Mouse (Mus musculus) spleen, postnatal 36 days (tissue): ENCODE data around the gene Fam53a.
A peak's percentile ranks its signal among the peaks of the same experiment; 100 is the strongest.

ENCODE experiments used
- DNase-seq, 2 experiments: peaks; one replicate each; pipeline ENCODE4 v3.0.0; 2022; ENCODE audit warnings: low spot score in 2 of 2, mixed read lengths in 1 of 2

The Fam53a gene

DNA sequence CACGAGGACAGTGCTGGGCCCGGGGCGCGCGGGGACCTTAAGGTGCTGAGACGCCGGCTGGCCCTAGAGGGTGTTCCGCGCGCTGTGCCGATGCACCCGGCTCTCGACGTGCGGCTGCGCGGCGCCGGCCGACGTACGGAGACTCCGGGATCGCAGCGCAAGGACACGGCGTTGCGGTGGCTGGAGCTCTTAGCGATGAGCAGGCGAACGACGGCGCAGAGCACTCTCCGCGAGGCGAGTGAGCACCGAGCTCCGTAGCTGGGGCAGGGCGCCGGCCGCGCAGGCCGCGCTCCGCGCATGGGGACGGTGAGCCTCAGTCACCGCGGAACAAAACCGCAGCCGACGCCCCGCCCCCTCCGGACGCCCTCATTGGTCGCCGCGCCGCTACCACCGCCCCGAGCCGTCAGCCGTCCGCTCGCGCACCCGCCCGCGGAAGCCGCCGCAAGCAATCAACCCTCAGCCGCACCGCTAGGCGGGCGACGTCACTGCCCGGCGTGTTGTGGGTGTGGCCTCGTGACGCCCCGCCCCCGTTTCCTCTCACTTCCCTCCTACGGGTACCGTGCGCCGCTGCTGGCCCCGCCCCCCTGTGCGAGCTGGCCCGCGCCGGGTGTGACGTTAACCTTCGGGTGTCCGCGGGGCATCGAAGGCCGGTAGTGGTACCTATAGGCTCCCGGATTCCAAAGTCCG, at the start of gene Fam53a, which contains the start of gene Gm9903:
Gene Fam53a, minus strand, starts transcription at position 335 of the 687 bp plus-strand sequence.
Gene Gm9903, plus strand, starts transcription at position 625 of the 687 bp plus-strand sequence.
- DNase-seq: peak; percentile 100

DNA sequence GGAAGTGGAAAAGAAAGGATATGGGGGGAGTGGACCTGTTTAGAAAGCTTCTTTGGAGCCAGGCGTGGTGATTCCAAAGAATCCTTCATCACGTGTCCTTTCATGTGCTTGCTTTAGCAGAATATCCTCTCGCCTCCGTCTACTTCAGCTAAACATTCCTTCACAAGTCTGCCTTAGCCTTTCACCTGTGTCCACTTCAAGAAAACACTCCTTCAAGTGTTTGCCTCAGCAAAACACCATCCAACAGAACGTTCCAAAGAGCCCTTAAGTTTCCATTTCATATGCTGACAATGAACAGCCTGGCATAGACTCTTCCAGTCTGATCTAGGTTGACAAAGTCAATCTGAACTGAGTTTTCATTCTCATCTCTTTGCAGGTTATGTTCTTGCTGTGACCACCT, 48.8 kb upstream of the Fam53a start:
- no peak for DNase-seq

DNA sequence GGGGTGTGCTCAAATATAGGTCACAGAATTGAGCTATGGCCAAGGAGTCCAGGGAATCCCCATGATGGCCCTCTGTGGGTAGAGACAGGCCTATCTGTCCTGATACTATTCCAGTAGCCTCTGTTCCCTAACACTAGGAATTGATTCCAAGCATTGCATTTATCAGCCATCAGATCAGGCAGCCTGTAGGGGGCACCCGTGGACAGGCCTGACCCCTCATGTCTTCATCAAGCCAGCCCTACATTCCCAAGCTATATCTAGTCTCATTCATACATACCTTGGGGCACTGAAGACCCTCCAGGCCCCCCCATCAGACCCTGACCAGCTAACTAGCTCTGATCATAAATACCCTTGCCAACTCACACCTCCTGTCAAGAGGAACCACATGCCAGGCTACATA, 46.5 kb upstream of the Fam53a start:
- no peak for DNase-seq

DNA sequence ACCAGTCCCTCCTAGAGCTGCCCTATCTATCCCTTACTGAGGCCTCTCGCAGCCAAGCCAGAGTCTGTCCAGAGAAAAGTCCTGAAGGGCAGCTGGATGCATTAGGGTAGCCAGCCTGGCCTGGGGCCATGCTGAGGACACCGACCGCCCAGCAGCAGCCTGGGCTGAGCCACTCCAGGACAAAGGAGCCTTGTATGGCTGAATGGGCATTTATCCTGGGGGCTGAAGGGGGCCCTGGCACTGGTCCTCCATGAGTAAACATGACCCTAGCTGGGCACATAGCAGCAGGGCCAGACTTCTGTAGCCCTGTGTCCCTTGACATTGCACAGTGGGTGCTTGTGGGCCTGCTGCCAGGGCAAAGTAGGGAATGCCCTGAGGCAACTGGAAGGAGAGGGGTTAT, 45.0 kb upstream of the Fam53a start:
- DNase-seq: no peak

DNA sequence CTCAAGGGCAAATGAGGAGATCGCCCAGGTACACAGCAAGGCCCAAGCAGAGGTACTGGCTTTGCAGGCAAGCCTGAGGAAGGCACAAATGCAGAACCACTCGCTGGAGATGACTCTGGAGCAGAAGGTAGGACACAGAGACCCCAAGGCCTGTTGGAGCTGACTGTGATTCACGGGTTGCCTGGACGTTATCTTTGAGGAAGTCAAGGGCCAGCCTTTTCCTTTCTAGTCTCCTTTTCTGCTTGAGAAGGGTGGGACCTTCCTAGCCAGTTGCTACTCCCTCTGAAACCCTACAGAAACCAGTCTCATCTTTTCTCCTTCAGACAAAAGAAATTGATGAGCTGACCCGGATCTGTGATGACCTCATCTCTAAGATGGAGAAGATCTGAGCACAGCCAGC, 42.2 kb upstream of the Fam53a start:
- DNase-seq: no peak

DNA sequence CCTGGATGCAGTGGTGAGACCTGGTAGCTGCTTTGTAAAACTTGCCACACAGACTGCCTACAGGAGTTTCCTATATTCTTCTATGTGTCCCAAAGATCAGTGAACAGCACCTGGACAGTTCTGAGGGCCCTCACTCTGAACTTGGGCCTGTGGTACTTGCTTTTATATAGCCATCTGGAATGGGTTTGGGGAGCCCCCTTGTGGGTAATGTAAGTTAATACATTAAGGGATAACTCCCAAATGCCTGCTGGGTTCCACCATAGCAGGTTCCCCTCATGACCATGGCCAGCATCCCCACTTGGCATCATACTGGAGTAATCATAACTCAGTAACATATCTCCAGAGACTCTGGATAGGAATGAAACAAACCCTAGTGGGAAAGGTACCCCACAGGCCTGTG, 38.8 kb upstream of the Fam53a start:
- peak; percentile 42 to 55 for DNase-seq

DNA sequence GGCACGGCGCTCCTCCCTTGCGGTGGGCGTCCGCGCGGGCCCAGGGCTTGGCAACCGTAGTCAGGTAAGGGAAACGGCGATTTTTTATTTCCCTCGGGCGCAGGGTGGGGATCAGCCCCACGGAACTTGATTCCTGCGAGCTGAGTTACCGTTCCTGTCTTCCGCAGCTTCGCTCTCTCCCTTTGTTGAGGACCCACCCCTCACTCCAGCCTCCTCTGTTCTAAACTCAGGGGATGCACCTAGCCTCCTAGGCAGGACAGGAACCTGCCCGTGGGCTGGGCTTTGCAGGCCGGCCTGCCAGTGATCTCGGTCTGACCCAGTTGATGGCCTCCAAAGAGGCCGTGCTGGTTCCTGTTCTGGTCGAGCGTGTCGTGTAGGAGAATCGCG, 29.2 kb upstream of the Fam53a start:
- DNase-seq: no peak

DNA sequence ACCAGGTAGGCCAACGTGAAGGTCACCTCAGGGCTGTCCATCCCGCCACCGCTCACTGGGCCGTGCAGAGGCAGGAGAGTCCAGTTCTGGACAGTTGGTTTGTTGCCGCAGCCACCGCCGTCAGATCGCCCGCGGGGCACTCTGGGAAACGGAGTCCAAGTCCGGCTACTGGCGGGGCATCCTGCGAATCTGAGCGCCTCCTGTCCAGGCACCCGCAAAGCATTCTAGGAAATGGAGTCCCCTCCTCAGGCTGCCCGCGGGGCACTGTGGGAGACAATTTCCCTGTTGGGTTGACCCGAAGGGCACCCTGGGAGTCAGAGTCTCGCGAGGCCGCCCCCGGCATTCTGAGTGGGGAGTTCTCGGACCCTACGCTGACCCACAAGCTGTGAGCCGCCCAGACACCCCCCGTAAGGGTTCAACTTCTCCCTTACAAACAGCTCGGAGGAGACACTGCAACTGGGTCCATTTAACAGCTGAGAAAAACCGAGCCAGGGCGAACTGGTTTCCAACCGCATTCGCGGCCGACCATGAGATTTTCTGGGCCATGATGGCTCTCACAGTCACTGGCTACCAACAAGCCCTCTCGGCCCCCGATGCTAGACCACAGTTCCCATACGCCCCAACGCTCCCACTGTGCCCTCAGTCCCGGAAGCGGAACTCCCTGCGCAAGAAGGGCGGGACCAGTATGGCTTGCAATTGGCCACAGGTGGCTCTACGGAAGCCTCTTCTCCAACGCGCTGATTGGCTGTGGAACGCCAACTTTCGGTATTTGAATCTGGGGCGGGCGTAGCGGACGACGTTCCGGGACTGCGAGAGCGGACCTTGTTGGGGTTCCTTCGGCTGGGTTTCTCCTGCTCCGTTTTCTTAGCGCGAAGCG, 28.6 kb upstream of the Fam53a start, which contains the start of the genes Tacc3 and Tmem129:
Gene Tacc3, plus strand, starts transcription at position 342 of the 877 bp plus-strand sequence.
Gene Tmem129, minus strand, starts transcription at position 630 of the 877 bp plus-strand sequence.
- DNase-seq: peak; percentile 99

DNA sequence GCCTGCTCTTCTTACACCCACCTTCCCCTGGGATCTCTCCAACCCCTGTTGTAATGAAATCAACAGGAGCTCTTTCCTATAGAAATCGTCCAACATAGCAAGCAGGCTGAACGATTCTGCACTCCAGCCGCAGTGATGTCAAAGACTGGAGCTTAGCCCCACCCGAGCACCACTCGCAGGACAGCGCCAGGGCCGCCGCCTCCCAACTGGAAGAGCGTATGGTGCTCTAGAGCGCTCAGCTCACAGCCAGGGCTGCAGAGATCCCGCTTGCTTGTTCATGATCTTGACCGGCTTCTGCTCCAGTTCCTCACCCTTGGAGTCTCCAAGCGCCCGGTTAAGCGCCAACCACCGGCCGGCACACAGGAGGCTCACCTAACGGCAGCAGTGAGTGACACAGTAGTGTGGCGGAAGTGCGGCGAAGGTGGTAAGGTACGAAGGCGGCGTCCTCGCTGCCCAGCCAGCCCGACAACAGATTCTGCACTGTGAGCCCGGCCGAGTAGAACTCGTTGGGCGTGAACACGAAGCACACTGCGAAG, 27.9 kb upstream of the Fam53a start:
- no peak for DNase-seq

DNA sequence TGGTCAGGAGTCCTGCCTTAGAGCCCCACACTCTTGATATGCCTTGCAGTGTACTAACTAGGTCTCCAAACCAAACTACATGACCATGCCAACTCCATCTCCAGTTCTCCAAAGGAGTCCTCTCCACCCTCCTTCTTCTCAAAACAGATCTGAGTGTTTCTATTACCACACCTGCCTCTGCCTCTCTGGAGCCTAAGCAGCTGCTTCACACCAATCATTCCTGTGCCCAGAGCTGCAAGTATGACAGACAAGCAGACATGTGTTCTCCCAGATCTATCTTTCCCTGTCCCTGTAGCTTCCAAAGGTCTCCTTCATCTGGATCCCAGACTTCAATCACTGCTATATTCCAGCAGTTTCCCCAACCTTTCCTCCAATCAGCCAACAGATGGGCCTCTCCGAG, 27.3 kb upstream of the Fam53a start:
- no peak for DNase-seq

DNA sequence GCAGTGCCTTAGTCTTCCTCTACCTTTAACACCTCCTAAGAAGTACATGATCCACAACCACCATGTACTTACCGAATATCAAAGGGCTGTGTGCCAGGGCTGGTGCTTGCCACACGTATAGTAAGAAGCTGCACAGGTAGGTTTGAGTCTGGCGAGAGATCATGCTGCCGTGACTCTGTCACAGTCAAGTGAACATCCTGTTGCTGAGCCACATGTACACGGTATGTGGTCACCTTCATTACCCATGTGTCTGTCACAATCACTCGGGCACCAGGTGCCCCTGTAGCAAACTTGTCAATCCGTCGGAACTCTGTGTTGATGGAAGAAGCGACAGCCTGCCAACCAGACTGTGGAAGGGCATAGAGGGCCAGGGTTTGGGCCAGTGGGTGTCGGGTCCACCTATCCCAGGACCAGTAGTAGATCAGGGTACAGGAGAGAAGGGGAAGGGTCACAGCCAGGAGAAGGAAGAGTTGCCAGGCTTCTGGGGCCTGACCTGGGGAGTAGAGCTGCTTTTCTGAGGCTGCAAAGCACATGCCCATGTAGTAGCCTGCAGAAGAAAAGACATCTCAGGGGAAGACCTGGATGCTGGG, 25.9 kb upstream of the Fam53a start:
- peak; percentile 12 to 14 for DNase-seq

DNA sequence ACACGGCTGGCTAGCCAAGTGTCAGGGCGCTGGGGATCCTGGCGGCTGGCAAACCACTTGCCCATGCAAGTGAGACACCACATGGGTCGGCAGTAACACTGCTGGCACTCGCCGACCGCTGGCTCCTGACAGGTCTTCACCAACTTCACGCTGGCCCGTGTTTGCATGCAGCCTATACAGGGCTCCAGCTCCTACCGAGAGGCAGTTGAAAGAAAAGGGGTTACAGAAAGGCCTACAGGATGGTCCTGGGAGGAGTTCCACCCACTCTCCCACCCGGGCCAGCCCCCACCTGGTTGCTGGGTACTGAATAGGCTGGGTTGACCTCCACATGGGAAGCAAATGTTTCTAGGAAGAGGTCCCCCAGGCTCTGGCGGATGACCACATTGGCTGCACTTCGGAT, 25.0 kb upstream of the Fam53a start:
- DNase-seq: no peak

DNA sequence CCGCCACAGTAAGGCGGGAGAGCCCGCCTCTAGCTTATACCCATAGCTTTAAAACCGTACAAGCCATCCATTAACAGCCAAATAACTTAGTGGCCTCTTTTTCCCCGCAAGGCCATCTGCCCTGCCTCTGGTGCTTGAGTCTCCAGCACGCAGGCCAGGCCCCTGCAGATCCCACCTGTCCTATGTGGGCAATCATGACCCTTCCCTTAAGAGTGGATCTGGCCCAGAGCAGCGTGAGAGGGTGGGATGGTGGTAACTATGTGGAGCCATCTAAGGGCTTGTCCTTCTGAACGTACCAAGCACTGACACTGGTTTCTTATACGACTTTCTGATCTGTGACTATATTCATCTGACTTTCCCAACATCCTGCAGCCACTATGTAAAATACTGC, 23.3 kb upstream of the Fam53a start:
- no peak for DNase-seq

DNA sequence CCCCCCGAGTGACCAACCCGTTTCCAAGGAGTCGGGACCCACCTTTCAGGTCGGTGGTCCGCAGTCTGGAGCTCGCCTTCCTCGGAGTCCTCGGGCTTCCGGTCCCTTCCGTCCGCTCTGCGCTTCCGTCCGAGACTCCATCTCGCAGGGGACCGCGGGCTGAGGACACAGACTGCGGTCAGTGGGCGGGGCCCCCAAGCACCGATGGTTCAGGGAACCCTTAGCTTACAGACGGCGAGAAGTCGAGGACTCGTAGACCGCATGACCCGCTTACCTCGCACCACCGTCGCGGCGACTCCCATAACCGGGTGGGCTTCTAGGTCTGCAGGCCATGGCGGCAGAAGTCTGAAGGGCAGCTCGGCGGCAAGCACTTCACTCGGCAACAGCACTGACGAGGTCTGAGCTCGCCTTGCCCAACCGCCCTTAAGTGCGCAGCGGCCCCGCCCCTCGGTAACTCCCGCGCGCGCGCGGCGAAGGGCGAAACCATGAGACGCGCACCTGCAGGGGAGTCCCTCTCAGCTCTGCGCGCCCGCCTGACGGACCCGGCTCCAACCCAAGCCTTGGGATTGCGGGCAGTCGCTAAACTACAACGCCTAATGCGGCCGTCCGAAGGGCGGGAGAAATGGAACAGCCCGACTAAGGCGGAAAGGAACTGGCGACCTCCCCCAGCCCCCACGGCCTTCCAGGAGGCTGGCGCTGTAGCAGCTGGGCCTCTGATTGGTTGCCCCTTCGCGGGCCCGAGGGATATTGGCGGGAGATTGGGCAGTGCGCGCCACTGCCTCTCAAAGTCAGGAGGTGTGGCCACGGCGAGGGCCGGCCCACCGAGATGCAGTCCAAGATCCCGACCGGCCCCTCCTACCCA, 22.7 kb upstream of the Fam53a start, which contains the start of gene Slbp:
Gene Slbp, minus strand, starts transcription at position 654 of the 862 bp plus-strand sequence.
- peak; percentile 97 for DNase-seq

DNA sequence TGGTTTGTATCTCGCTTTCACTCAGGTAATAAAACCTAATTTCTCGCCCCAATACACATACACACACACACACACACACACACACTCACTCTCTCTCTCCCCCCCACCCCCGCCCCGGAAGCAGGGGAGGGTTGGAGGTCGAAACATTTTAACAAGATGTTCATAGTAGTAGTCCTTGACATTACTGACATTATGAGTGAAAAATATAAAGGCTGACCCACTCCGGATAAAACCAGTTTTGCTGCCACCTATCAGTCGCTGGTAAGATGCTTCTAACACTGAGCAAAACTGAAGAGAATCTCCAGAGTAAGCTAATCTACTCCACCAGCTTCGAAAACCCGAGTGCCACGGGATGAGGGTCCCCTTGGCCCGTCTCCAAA, 22.1 kb upstream of the Fam53a start:
- no peak for DNase-seq

DNA sequence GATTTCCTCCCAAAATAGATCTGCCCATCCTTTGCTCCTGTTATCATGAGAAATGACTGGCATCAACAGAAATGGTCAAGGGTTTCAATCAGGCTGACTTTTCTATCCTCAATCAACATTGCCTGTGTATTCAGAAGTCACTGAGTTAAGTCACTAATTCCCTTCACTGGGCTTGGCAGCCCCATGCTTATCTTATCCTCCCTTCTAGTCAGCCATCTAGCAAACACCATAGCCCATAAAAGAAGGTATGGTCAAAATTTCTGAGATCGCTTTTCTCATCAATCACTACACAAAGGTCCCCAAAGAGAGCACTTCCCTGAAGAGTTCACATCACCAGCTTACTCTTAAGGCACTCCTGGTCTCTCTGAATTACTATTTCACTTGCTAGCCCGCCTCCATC, 21.6 kb upstream of the Fam53a start:
- no peak for DNase-seq

DNA sequence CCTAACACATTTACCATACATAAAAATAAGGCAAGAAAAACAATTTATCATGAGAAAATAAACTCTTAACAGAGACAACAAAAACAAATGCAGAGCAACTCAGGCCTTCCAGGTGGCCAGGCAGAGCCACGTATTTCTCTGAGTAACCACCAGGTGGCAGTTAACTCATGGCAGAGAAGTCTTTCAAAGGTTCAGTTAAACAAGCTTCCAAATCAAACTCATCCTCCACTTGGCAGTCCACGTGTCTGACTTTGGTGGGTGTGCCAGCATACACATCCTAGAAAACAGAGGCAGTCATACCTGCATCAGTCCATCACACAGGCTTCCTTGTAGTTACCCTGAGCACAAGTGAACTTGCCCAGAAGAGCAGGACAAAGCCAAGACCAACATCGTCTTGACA, 11.2 kb upstream of the Fam53a start:
- peak; percentile 38 to 42 for DNase-seq

DNA sequence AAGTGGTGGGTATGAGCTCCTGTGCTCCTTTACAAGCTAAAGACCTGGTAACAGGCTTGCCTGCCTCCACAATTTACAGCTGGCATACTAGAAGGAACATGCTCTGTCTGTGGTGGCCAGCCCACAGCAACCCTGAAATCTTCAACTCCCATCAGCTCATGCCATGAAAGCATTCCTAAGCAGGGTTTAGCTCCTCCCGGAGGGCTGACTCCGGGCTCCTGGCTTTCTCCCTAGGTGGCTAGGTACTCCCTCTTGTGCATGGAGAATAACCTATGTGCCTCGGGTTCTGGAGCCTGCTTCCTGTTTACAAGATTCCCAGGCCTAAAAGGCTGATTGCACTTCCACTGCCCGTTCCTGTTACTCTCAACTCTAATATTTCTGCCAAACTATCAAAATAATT, 9.4 kb upstream of the Fam53a start:
- no peak for DNase-seq

DNA sequence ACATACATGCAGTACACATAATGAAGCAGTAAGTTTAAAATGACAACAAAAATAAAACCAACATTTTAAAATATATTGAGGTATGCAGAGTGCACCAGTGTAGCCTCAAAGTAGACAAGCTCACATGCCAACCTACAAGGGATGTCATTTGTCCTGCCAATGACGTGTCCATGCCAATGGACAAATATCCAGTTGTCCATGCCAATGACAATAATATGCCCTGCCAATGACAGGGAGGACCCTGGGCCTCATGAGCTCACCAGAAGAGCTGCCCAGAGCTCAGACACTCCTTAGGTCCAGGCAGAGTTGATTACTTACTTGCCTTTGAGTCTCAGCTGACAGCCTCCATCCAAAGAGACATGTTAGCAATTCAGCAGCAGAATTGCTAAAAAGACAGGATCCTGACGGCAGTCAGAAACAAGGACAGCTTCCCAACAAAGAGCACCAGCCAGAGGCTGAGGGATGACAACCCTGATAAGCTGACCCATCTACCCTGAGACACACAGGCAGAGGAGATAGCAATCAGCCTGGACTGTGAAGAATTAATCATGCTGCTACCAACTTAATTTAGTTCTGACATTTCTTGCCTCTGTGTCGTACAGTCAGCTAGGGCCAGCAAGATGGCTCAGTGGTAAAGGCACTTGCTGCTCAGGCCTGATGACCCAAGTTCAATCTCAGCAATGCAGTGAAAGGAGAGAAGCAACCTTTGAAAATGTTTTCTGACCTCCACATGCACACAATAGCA, 8.3 kb upstream of the Fam53a start:
- no peak for DNase-seq

DNA sequence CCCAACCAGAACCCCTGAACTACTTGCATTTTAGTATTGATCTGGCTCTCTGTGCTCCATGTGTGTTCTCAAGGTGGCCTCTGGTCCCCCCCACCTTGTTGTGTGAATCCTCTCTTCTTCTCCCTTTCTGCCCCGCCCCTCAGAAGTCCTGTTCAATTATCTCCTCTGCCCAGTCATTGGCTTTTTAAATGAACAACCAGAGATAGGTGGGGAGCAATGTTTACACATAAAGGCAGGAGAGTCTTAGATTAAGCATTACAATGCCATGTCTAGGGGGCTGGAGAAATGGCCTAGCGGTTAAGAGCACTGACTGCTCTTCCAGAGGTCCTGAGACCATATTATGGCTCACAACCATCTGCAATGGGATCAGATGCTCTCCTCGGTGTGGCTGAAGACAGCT, 5.9 kb upstream of the Fam53a start:
- DNase-seq: no peak

DNA sequence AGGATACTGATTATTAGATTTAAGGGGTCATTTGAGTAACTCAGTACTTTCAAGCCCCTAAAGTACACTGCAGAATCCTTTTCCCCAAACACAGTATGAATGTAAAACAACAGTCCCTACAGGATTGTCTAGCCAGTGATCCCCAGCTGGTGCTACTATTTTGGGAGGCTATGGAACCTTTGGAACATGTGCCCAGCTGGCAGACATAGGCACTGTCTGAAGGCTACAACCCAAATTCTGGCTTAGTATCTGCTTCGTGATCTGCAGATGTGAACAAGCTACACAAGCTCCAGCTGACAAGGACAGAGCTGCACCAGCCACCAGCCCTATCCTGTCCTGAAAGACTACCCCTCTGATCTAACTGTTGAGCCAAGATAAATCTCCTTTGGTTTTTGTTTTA, 3.1 kb upstream of the Fam53a start:
- no peak for DNase-seq
